Mouse (Mus musculus): ENCODE measurements around the gene Ralgps1. TPM values are rescaled to one million over a fixed set of nuclear protein-coding genes. Genes with fewer than 3 reads are reported as not detected.

The Ralgps1 gene
- total RNA-seq (2021), result 1 to 10 TPM; 4.8 to 5.6 TPM

DNA sequence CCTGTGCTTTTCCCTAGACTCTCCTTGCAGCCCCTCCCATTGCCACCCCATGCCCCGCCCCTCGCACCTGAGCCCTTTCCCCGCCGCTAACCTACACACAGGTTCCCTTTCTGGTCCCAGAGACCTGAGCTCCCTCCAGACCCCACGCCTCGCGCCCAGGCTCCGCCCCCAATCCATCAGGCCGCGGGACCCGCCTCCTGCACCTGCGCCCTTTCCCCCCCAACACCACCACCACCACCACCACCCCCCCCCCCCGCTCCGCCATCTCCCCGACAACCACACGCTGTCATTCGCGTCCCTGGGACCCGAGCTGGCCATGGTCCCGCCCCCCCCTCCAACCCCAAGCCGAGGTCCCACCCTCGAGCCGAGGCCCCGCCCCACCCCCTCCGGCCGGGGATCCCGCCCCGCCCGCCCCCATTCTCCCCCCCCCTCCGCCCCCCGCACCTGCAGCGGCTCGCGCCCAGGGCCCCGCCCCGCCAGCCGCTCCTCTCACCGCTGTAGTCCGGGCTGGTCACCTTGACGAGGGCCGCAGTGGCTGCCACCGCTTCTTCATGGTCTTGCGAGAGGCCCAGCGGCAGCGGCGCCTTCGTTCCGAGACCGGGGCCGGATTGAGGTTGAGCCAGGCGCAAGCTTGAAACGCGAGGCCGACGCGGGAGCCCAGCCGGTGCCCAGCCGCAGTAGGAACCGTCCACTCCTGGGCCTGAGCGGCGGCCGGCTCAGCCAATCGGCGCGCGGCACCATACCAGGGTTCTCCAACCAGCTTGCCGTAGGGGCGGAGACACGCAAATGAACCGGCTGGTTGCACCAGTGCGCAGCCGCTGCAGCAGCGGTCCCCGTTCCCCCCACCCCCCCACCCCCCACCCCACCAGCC, at the start of gene Ralgps1:
Gene Ralgps1 (minus strand): TSS at position 710 of the 871 bp plus-strand sequence.
- intact Hi-C loops (cut with DNase I), result loop anchor here (2.0 kb wide), 1 partner anchor 60 kb away; the partner anchor contains the start of gene Zbtb34

DNA sequence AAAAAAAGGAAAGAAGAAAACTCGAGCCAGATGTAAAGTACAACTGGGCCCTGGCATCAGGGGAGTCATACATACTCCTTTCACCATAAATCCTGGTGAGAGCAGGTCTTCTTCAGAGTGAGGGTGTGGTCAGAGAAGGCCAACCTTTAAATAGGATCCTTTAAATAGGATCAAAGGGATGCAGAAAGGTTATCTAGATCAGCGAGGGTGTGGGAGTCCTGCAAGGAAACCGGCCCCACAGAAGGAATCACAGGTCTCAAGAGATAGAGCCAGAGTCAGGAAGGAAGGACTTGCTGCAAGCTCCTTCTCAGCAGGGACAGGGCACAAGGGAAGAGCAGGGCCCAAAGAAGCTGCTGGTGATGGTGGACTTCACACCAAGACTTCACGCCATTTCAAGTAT, 46.2 kb upstream of the Ralgps1 start:
- no peak for DNase-seq
- intact Hi-C loops (cut with DNase I), result no loop called here

More for the DNA sequence above, at the start of gene Ralgps1:
- peak; percentile 95 to 96 for DNase-seq

DNA sequence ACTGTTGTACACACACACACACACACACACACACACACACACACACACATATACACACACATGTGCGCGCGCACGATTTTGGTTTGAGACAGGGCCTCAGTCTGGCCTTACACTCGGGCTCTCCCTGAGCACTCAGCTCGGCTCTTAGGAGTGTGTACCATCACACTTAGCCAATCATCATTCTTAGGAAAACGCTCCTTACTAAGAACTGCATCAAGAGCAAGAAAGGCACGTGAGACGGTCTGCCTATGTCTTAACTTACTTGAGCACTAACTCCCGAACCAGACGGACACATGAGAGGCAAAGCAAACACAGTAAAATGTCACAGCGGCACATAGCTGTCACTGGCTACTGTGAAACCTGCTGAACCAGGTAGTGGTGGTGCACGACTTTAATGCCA, 42.7 kb upstream of the Ralgps1 start:
- intact Hi-C loops (cut with DNase I), result no loop called here
- no peak for DNase-seq

DNA sequence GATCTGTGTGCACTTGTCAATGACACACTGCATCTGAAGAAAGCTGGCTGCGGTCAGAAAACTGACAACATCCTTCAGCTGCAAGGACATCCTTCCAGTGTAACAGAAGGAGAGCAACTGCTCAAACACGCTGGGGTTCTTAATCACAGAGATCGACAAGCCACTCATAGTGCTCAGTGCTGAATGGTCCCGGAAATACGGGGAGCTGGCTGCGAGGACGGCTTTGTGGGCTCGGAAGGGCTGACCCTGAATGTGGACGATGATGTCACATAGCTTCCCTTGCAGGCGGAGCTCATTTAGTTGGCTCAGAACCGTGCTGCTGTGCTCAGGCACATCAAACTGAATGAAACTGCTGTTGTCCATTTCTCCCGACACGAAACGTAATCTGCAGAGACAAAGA, 40.8 kb upstream of the Ralgps1 start:
- no peak for DNase-seq
- intact Hi-C loops (cut with DNase I), result no loop called here

DNA sequence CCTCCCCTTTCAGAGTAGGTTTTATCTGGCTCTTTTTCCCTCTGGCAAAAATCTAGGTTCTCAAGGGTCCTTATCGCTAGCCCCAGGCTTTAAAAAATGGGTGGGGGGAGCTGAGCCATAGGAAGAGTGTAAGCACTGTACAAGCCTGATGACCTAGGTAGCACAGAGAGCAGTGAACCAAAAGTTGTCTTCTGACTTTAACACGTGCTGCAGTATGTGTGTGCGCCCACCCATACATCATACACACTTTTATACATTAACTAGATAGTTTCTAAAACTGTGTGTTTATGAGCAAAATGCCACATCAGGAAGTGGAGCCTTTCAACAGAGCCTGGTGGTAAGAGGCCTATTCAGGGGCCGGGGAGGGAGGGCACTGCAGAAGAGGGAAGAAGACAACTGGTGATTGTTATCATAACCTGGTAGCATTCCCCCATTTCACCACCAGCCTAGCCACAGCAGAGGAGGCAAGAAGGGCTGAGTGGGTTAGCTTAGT, 32.3 kb upstream of the Ralgps1 start:
- intact Hi-C loops (cut with DNase I), result loop anchor here (2.0 to 10.0 kb wide), 2 partner anchors 249 to 409 kb away; no protein-coding TSS in a partner anchor
- no peak for DNase-seq

DNA sequence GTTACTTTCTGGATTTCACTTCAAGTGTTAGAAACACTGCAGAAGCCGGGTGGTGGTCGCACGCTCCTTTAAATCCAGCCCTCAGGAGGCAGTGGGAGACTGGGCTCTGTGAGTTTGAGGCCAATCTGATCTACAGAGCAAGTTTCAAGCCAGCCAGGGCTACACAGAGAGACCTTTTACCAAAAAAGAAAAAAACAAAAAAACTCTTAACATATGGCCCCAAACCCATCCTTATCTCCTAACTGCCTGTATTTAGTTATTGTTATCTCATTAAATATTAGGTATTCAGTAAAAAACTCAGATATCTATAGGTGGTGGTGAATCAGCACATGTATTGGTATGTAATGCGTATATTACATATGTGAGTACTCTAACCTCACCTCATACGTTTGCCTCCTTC, 31.4 kb upstream of the Ralgps1 start:
- no peak for DNase-seq
- intact Hi-C loops (cut with DNase I), result loop anchor here (2.0 to 10.0 kb wide), 2 partner anchors 248 to 408 kb away; no protein-coding TSS in a partner anchor

DNA sequence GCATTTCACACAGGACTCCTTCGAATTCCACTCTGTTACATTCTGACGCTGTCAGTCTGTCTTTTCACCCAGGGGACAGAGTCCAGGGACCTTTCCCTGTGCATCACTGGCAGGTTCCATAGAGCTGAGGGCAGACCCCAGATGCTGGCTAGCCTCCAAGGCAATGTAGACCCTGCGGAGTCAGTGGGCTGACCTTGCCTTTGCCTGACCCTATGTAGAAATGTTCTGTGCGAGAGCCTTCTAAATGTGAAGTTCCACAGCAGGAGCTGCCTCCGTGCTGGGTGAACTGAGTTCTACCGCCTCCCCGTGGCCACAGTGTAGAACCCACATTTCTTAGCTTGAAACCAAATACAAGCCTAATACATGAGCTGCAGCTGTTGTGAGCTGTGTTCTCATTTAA, 30.9 kb upstream of the Ralgps1 start:
- DNase-seq, result peak; percentile 58 to 63
- intact Hi-C loops (cut with DNase I), result loop anchor here (2.0 to 10.0 kb wide), 2 partner anchors 247 to 407 kb away; no protein-coding TSS in a partner anchor

DNA sequence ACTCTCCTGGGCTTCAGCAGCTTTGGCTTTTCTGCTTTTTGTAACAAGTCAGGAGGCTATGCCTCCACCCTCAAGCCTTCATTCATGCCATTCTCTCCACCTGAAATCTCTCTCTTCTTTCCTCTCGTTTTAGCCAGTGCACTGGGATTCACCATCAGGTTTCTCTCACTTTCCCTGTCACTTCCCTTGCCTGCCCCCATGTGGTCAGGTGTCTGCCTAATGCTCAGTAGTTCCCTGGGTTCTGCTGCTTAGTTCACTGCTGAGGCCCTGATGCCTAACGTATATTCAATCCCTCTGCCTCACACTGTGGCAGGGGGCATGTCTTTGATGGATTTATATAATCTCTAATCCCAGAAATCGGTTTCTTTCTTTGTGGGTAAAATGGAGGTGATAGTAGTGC, 29.9 kb upstream of the Ralgps1 start:
- no peak for DNase-seq
- intact Hi-C loops (cut with DNase I), result loop anchor here (10.0 kb wide), 1 partner anchor 406 kb away; no protein-coding TSS in a partner anchor

DNA sequence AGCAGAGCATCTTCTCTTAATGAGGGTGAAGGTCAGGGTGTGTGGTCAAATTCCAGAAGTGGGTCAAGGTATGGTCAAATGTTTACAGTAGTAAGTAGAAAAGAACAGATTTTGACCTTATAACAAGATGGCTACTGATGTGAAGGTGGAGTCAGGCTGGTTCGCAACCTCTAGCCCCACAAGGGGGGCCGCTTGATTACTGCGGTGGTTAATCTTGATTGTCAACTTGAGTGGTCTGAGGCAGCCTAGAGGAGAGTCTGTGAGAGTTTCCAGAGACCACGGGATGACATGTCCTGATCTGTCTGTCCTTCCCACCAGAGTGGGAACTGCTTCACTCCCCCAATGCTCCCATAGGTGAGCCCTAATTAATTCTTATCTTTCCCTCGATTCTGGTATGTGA, 29.3 kb upstream of the Ralgps1 start:
- intact Hi-C loops (cut with DNase I), result loop anchor here (10.0 kb wide), 1 partner anchor 406 kb away; no protein-coding TSS in a partner anchor
- DNase-seq, result no peak

DNA sequence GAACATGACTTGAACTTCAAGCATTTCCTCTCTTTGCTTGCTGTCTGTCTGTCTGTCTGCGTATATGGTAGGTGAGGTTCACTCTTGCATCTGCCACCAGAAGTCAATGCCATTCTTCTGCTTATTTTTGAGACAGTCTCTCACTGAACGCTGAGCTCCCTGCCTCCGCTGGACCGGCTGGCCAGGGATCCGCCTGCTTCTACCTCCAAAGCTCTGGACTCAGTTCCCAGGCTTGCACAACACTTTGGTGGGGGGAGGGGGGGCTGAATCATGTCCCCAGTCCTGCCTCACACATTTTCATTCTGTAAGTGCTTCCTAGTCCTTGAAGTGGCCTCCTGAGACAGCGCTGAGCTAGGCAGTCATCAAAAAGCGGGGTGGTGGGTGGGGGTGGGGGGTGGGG, 27.8 kb upstream of the Ralgps1 start:
- intact Hi-C loops (cut with DNase I), result no loop called here

DNA sequence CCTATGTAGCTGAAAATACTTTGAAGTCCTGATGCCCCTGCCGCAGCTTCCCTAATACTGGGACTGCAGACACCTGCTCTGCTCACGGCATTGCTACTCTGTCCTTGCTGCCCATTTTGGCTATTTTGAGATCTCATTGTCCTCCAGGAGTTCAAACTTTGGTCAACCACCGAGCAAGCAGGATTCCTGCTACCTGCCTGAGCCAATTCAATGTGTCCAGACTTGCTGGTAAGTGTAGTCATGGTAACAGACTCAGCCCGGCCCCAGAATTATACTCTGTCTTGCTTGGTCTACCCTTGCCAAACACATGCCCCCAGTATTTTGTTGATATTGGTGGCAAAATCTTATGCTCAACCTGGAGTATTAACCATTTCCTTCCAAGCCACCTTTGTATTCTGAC, 25.8 kb upstream of the Ralgps1 start:
- intact Hi-C loops (cut with DNase I), result no loop called here
- no peak for DNase-seq

More for the DNA sequence above, 27.8 kb upstream of the Ralgps1 start:
- DNase-seq, result no peak

DNA sequence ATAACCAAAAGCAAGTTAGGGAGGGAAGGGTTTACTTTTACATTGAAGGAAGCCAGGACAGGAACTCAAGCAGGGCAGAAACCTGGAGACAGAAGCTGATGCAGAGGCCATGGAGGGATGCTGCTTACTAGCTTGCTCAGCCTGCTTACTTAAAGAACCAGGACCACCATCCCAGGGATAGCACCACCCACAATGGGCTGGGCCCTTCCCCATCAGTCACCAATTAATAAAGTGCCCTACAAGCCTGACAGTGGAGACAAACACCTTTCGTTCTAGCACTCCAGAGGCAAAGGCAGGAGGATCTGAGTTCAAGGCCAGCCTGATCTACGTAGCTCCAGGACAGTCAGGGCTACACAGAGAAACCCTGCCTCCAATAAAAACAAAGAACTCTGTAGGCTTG, 23.8 kb upstream of the Ralgps1 start:
- intact Hi-C loops (cut with DNase I), result no loop called here
- DNase-seq, result no peak

DNA sequence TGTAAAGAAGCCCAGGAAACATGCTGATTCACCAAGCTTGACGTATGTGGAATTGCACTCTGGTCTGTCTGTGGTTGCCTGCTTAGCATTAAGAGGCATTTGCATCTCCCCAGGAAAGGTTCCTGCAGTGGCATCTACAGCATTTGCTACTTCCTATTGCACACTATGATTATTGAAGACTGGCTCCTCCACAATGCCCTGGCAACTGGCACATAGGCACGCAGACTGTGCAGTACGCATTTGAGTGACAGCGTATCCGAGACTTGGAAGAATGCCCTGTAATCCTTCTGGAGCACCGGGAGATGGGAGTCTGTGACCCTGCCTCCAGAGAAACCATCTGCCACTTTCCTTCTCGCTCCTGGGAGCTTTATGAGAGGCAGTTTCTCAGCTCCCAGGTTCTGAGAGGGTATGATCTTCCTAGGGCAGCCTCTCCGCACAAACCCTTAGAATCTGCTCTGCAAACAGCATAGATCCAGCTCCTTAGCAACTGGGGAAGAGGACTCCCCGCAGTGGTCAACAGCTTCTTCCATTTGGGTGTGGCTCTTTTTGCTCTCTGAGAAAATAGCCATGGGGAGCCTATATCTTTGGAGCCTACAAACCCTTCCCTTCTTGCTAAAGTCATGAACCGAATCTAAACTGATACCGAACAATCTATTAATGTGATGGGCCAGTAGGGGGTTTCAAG, 22.8 kb upstream of the Ralgps1 start:
- intact Hi-C loops (cut with DNase I), result no loop called here

DNA sequence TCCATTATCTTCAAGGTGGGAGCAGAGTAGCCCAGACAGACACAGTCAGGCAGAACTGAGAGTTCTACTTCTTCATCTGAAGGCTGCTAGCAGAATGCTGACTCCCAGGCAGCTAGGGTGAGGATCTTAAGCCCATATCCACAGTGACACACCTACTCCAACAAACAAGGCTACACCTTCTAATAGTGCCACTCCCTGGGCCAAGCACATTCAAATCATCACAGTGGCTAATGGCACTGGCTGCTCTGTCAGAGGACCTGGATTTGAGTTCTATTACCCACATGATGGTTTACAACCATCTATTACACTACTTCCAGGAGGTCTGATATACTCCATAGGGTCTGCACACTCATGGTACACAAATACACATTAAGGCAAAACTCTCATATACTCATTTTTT, 21.7 kb upstream of the Ralgps1 start:
- intact Hi-C loops (cut with DNase I), result no loop called here
- no peak for DNase-seq

More for the DNA sequence above, 22.8 kb upstream of the Ralgps1 start:
- no peak for DNase-seq

DNA sequence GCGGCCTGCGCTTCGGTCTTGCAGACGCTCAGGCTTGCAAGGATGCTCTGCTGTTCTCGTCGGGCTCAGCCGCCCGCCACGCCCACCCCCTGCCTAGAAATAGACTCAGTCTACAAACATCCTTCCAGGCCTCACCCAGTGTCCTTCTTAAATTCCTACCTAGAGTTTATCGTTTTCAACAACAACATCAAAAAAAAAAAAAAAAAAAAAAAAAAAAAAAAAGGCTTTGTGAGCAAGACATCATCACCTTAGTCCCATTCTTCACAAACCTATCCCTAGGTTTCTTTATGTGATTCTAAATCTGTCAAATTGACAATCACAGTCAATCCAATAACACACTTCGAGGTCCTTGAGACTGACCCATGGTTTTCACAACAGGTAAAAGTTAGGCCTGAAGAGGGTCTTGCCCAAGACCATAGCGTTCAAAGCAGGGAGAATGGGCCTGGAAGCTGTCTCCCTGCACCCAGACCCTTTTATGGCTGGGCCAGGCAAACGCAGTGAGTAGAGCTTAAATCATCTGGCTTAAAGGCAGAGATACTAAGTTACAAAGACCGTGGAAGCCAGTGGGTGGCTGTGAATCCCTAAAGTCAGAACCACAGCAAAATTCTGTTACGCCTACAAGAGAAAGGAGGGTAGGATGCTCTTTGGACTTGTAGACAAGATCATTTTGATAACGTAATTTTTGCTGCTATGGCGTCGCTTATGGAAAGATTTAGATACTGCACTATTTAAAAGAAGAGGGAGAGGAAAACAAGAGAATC, 542 bp upstream of the Ralgps1 start:
- intact Hi-C loops (cut with DNase I), result loop anchor here (2.0 kb wide), 1 partner anchor 59 kb away; the partner anchor contains the start of gene Zbtb34
- DNase-seq, result no peak

DNA sequence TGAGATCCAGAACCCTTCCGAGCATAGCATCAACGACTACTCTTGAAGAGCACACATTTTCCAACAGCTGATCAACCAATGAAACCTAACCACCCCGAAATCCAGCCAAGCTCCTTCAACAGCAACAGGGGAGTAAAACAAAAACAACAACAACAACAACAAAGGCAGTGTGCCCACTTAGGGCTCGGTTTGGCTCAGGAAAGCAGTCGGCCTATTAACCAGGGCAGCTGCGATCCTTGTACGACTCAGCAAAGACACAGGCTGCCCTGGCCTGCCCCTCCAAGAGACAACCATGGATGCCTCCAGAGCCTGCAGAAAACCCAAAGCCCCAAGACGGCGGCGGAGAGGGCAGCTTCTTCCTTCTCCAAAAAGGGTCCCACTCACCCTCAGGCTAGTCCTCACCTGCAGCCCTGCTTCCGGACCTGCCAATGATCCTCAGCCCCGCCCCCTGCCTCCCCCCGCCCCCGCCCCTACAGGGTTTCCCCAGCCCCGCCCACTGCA, 960 bp downstream of the Ralgps1 start:
- intact Hi-C loops (cut with DNase I), result loop anchor here (2.0 kb wide), 1 partner anchor 60 kb away; the partner anchor contains the start of gene Zbtb34
- DNase-seq, result peak in 1 of 2 experiments; percentile 15

DNA sequence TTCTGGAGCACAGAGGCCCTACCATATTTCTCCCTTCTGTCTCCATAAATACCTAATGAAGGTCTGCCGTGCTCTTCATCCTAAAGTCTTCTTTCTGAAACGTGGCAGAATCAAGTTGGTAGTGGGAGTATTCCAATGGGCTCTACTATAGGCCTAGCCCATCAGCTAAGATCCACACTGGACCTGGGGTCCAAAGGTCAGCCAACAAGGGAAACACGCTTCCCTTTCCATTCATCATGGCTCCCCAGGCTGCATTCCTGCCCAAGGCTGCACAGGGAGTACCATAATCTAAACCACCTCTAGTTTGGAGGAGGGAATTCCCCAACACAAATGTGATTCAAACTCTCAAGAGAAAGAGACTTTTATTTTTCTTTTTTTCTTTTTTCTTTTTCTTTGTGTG, 1.8 kb downstream of the Ralgps1 start:
- intact Hi-C loops (cut with DNase I), result no loop called here
- no peak for DNase-seq

DNA sequence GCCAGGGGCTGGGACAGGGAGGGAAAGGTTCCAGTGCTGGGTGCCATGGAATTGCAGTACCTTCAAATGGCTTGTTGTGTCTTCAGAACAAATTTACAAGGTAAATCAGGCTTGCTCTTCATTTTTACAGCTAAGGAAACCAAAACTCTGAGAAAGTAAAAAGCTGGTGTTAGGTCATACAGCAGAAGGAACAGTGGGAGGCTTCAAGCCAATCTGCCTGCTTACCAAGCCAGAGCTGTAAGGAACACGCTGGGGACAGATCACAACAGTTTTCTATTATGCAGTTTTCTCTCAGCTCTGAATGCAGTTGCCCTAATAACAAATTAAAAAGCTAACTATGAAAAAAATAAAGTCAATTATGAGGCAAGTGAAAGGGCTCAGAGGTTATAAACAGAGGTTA, 2.8 kb downstream of the Ralgps1 start:
- DNase-seq, result no peak
- intact Hi-C loops (cut with DNase I), result no loop called here

DNA sequence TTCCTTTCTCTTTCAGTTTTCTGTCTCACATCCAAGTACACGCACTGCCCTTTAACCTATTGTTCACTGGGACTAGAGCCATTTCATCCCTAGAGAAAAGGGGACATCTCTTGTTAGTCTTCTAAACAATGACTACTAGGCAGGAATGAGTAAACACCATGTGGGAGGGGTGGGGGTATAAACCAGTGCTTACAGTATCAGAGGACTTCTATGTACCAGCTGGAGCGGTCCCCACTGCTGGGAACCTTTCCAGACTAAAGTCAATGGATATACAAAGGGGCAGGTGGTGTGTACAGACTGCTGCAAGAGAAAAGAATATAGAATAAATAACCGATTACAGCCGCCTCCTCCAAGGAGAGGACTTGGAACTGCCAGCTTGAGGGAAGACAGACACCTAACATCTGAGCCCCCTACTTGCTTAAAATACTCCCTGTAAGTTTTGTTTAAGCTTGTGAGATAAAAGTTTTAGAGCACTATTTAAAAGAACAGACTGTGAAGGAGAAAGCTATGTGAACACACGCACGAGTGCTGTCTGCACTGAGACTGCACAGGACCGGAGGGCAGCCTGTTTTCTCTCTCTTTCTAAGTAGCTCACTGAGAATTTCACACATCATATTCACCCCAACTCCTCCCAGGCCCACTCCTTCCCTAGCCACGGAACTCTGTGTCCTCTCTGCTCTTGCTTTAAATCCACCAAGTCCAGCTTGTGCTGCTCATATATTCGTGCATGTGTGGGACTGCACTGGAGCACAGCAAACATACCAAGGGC, 5.4 kb downstream of the Ralgps1 start:
- intact Hi-C loops (cut with DNase I), result no loop called here
- DNase-seq, result no peak
